Mouse (Mus musculus): ENCODE results near the gene Zc3h8. TPM values are rescaled to one million over a fixed set of nuclear protein-coding genes. Genes with fewer than 3 reads are reported as not detected.

Zc3h8 gene
- 2.3 and 2.4 TPM in 2 replicates for polyA plus RNA-seq (2015; fragmentation: Nextera tagmentation; extraction: Ambion mirVana)

- Histone ChIP-seq H3K4me1 (ENCODE audit: control insufficient read depth, low read depth, low read length) (peaks cover 8% of the 10 kb centered on the region), H3K9me3 (replicated peaks; ENCODE audit: control insufficient read depth, low read length) (no peaks in the 10 kb centered on the region), H3K4me3 (ENCODE audit: low read depth, low read length) (peak within 1 kb of the TSS; percentile 81), H3K27me3 (ENCODE audit: control insufficient read depth, insufficient read depth, low read depth, low read length) (no peaks in the 10 kb centered on the region), H3K9ac (ENCODE audit: low read depth, low read length) (peak within 1 kb of the TSS; percentile 78), H3K36me3 (ENCODE audit: control insufficient read depth, insufficient read depth) (no peaks in the 10 kb centered on the region), H3K27ac (ENCODE audit: low read length) (peak within 1 kb of the TSS; percentile 82), H3K4me2 (ENCODE audit: low read depth, low read length) (peak within 1 kb of the TSS; percentile 99)
- WGBS (ENCODE audit: insufficient replicate concordance), result 1% methylated on average over 65 of the region's 65 CpGs
- ATAC-seq (ENCODE audit: low read depth), result peak; percentile 97
These were observed at the start of gene Zc3h8 for GRCm38 (mm10) chr2:128943538-128944528. Gene Zc3h8, minus strand, starts transcription at chr2:128944077.

GRCm38 (mm10) chr2:128984746-128985145, 40.9 kb upstream of the Zc3h8 start:
- Histone ChIP-seq H3K9me3 (replicated peaks; ENCODE audit: control insufficient read depth, low read length) (no peaks in the 10 kb centered on the region), H3K9ac (ENCODE audit: low read depth, low read length) (no peak overlapping the region), H3K27ac (ENCODE audit: low read length) (no peak overlapping the region), H3K4me2 (ENCODE audit: low read depth, low read length) (no peak overlapping the region), H3K4me3 (ENCODE audit: low read depth, low read length) (no peak overlapping the region), H3K36me3 (ENCODE audit: control insufficient read depth, insufficient read depth) (no peaks in the 10 kb centered on the region), H3K27me3 (ENCODE audit: control insufficient read depth, insufficient read depth, low read depth, low read length) (no peaks in the 10 kb centered on the region), H3K4me1 (ENCODE audit: control insufficient read depth, low read depth, low read length) (no peaks in the 10 kb centered on the region)
- ATAC-seq (ENCODE audit: low read depth), result no peak
- WGBS (ENCODE audit: insufficient replicate concordance), result 73% methylated on average over 3 of the region's 3 CpGs

GRCm38 (mm10) chr2:128975572-128975971, 31.7 kb upstream of the Zc3h8 start:
- no peaks in the 10 kb centered on the region for H3K4me1 ChIP-seq (ENCODE audit: control insufficient read depth, low read depth, low read length)
- no peak overlapping the region for H3K4me2 ChIP-seq (ENCODE audit: low read depth, low read length)
- H3K9ac ChIP-seq (ENCODE audit: low read depth, low read length), result no peak overlapping the region
- H3K9me3 ChIP-seq (replicated peaks; ENCODE audit: control insufficient read depth, low read length), result no peaks in the 10 kb centered on the region
- H3K27ac ChIP-seq (ENCODE audit: low read length), result no peak overlapping the region
- no peak for ATAC-seq (ENCODE audit: low read depth)
- H3K36me3 ChIP-seq (ENCODE audit: control insufficient read depth, insufficient read depth), result no peaks in the 10 kb centered on the region
- H3K27me3 ChIP-seq (ENCODE audit: control insufficient read depth, insufficient read depth, low read depth, low read length), result no peaks in the 10 kb centered on the region
- WGBS (ENCODE audit: insufficient replicate concordance), result 68% methylated on average over 4 of the region's 4 CpGs
- no peak overlapping the region for H3K4me3 ChIP-seq (ENCODE audit: low read depth, low read length)

- no peak overlapping the region for H3K27ac ChIP-seq (ENCODE audit: low read length)
- no peak overlapping the region for H3K4me2 ChIP-seq (ENCODE audit: low read depth, low read length)
- no peak overlapping the region for H3K4me3 ChIP-seq (ENCODE audit: low read depth, low read length)
- H3K4me1 ChIP-seq (ENCODE audit: control insufficient read depth, low read depth, low read length), result peaks cover 3% of the 10 kb centered on the region
- no peaks in the 10 kb centered on the region for H3K9me3 ChIP-seq (replicated peaks; ENCODE audit: control insufficient read depth, low read length)
- no peaks in the 10 kb centered on the region for H3K27me3 ChIP-seq (ENCODE audit: control insufficient read depth, insufficient read depth, low read depth, low read length)
- no peak for ATAC-seq (ENCODE audit: low read depth)
- no peaks in the 10 kb centered on the region for H3K36me3 ChIP-seq (ENCODE audit: control insufficient read depth, insufficient read depth)
- no peak overlapping the region for H3K9ac ChIP-seq (ENCODE audit: low read depth, low read length)
These were observed 28.4 kb upstream of the Zc3h8 start for GRCm38 (mm10) chr2:128972301-128972700.

- Histone ChIP-seq H3K4me2 (ENCODE audit: low read depth, low read length) (peak overlapping the region; percentile 65), H3K4me3 (ENCODE audit: low read depth, low read length) (peak overlapping the region; percentile 76), H3K27ac (ENCODE audit: low read length) (peak overlapping the region; percentile 95), H3K27me3 (ENCODE audit: control insufficient read depth, insufficient read depth, low read depth, low read length) (no peaks in the 10 kb centered on the region), H3K9ac (ENCODE audit: low read depth, low read length) (peak overlapping the region; percentile 91), H3K4me1 (ENCODE audit: control insufficient read depth, low read depth, low read length) (peaks cover 10% of the 10 kb centered on the region), H3K36me3 (ENCODE audit: control insufficient read depth, insufficient read depth) (no peaks in the 10 kb centered on the region), H3K9me3 (replicated peaks; ENCODE audit: control insufficient read depth, low read length) (no peaks in the 10 kb centered on the region)
- ATAC-seq (ENCODE audit: low read depth), result no peak
These were observed 24.7 kb upstream of the Zc3h8 start for GRCm38 (mm10) chr2:128968475-128969083.

GRCm38 (mm10) chr2:128967661-128968441, 24.0 kb upstream of the Zc3h8 start, which contains the start of gene Gm10762:
Gene Gm10762, minus strand, starts transcription at chr2:128967725.
- peak within 1 kb of the TSS; percentile 76 for H3K4me3 ChIP-seq (ENCODE audit: low read depth, low read length)
- ATAC-seq (ENCODE audit: low read depth), result peak; percentile 78

GRCm38 (mm10) chr2:128966641-128967580, 23.0 kb upstream of the Zc3h8 start, which contains the start of gene Zc3h6:
Gene Zc3h6, plus strand, starts transcription at chr2:128967402.
- under 1% methylated on average over 65 of the region's 65 CpGs for WGBS (ENCODE audit: insufficient replicate concordance)

More at GRCm38 (mm10) chr2:128967661-128968441, 24.0 kb upstream of the Zc3h8 start, which contains the start of gene Gm10762:
- under 1% methylated on average over 65 of the region's 80 CpGs for WGBS (ENCODE audit: insufficient replicate concordance)
- H3K4me2 ChIP-seq (ENCODE audit: low read depth, low read length), result peak within 1 kb of the TSS; percentile 83
- no peaks in the 10 kb centered on the region for H3K36me3 ChIP-seq (ENCODE audit: control insufficient read depth, insufficient read depth)
- H3K27me3 ChIP-seq (ENCODE audit: control insufficient read depth, insufficient read depth, low read depth, low read length), result no peaks in the 10 kb centered on the region
- H3K9me3 ChIP-seq (replicated peaks; ENCODE audit: control insufficient read depth, low read length), result no peaks in the 10 kb centered on the region
- H3K27ac ChIP-seq (ENCODE audit: low read length), result peak within 1 kb of the TSS; percentile 95
- peaks cover 10% of the 10 kb centered on the region for H3K4me1 ChIP-seq (ENCODE audit: control insufficient read depth, low read depth, low read length)
- peak within 1 kb of the TSS; percentile 91 for H3K9ac ChIP-seq (ENCODE audit: low read depth, low read length)

GRCm38 (mm10) chr2:128966236-128966635, 22.4 kb upstream of the Zc3h8 start:
- H3K9me3 ChIP-seq (replicated peaks; ENCODE audit: control insufficient read depth, low read length), result no peaks in the 10 kb centered on the region
- no peaks in the 10 kb centered on the region for H3K36me3 ChIP-seq (ENCODE audit: control insufficient read depth, insufficient read depth)
- H3K27ac ChIP-seq (ENCODE audit: low read length), result no peak overlapping the region
- WGBS (ENCODE audit: insufficient replicate concordance), result 21% methylated on average over 6 of the region's 6 CpGs
- H3K27me3 ChIP-seq (ENCODE audit: control insufficient read depth, insufficient read depth, low read depth, low read length), result no peaks in the 10 kb centered on the region
- H3K4me2 ChIP-seq (ENCODE audit: low read depth, low read length), result peak overlapping the region; percentile 36; the same call in 1 of the 2 replicates
- H3K4me3 ChIP-seq (ENCODE audit: low read depth, low read length), result no peak overlapping the region
- peaks cover 10% of the 10 kb centered on the region for H3K4me1 ChIP-seq (ENCODE audit: control insufficient read depth, low read depth, low read length)
- no peak for ATAC-seq (ENCODE audit: low read depth)
- H3K9ac ChIP-seq (ENCODE audit: low read depth, low read length), result no peak overlapping the region

More at GRCm38 (mm10) chr2:128966641-128967580, 23.0 kb upstream of the Zc3h8 start, which contains the start of gene Zc3h6:
- H3K27ac ChIP-seq (ENCODE audit: low read length), result peak within 1 kb of the TSS; percentile 95
- ATAC-seq (ENCODE audit: low read depth), result peak; percentile 96
- H3K27me3 ChIP-seq (ENCODE audit: control insufficient read depth, insufficient read depth, low read depth, low read length), result no peaks in the 10 kb centered on the region
- H3K4me3 ChIP-seq (ENCODE audit: low read depth, low read length), result peak within 1 kb of the TSS; percentile 76
- no peaks in the 10 kb centered on the region for H3K36me3 ChIP-seq (ENCODE audit: control insufficient read depth, insufficient read depth)
- peaks cover 10% of the 10 kb centered on the region for H3K4me1 ChIP-seq (ENCODE audit: control insufficient read depth, low read depth, low read length)
- no peaks in the 10 kb centered on the region for H3K9me3 ChIP-seq (replicated peaks; ENCODE audit: control insufficient read depth, low read length)
- peak within 1 kb of the TSS; percentile 83 for H3K4me2 ChIP-seq (ENCODE audit: low read depth, low read length)
- peak within 1 kb of the TSS; percentile 91 for H3K9ac ChIP-seq (ENCODE audit: low read depth, low read length)

Data from liver, embryonic 16.5 days (tissue).